Mouse (Mus musculus) forebrain, postnatal 0 days (tissue): ENCODE measurements around the gene Cct2. TPM values are rescaled to one million over a fixed set of nuclear protein-coding genes. Genes with fewer than 3 reads are reported as not detected.

Experiments
- ATAC-seq: fragments of 200-750 bp; cut with Nextera tagmentation; 2 replicates; pipeline ENCODE4 v1.8.0; 2017; ENCODE audit warnings: mild to moderate bottlenecking, moderate library complexity
- DNase-seq: peaks from one replicate; pipeline ENCODE4 v3.0.0-alpha.2; 2015
- H3K27ac ChIP-seq: fragments of 300-500 bp; sonication (generic); 2 replicates; pipeline ENCODE4 v1.5.1; 2014; ENCODE audit warnings: low read depth, mild to moderate bottlenecking, antibody characterized with exemption, low read length, moderate library complexity, mixed read lengths
- H3K27me3 ChIP-seq: fragments of 300-500 bp; sonication (generic); 2 replicates; pipeline ENCODE4 v1.6.1; 2014; ENCODE audit warnings: mild to moderate bottlenecking, low read length, mixed read lengths; ENCODE audit not compliant: insufficient read depth
- H3K36me3 ChIP-seq: fragments of 300-500 bp; sonication (generic); 2 replicates; pipeline ENCODE4 v1.6.1; 2014; ENCODE audit warnings: mild to moderate bottlenecking, moderate library complexity; ENCODE audit not compliant: insufficient read depth
- H3K4me1 ChIP-seq: fragments of 300-500 bp; sonication (generic); 2 replicates; pipeline ENCODE4 v1.6.1; 2014; ENCODE audit warnings: antibody characterized with exemption; ENCODE audit not compliant: insufficient read depth
- H3K4me2 ChIP-seq: fragments of 300-500 bp; sonication (generic); 2 replicates; pipeline ENCODE4 v1.6.1; 2014; ENCODE audit warnings: low read depth, mild to moderate bottlenecking, moderate library complexity
- H3K4me3 ChIP-seq: fragments of 300-500 bp; sonication (generic); 2 replicates; pipeline ENCODE4 v1.5.1; 2014; ENCODE audit warnings: low read depth, low read length, mixed read lengths
- H3K9ac ChIP-seq: fragments of 300-500 bp; sonication (generic); 2 replicates; pipeline ENCODE4 v1.6.1; 2014; ENCODE audit warnings: mild to moderate bottlenecking
- H3K9me3 ChIP-seq: fragments of 300-500 bp; sonication (generic); 2 replicates; pipeline ENCODE4 v1.6.1; 2016; ENCODE audit warnings: low read length
- CTCF ChIP-seq: sonication (generic); IDR thresholded peaks from 2 replicates; pipeline ENCODE4 v1.5.1; 2016; ENCODE audit warnings: antibody characterized with exemption, control low read depth, low read depth
- WGBS: fragments of 180-500 bp; shearing (Covaris S2); extraction: QIAGEN DNeasy Blood & Tissue Kit; methylation state at CpG from one replicate; pipeline ENCODE4 v1.1.7; 2014; 5-methylcytosine and 5-hydroxymethylcytosine counted together
- polyA plus RNA-seq: library from polyadenylated mRNA; unstranded; fragments of >200 nt; fragmentation: Nextera tagmentation; extraction: Ambion mirVana; gene quantifications from 2 replicates; pipeline ENCODE4 v1.2.1, GENCODE M21; 2015
- total RNA-seq: library from RNA; depleted of rRNA; stranded (reverse); fragments of >200 nt; gene quantifications from 2 replicates; pipeline ENCODE4 v1.2.3, GENCODE M21; 2014; rRNA removed

Cct2 gene
- total and polyA plus RNA-seq, 2 experiments from 2014 or later = 249 to 399 TPM

- Histone ChIP-seq H3K9ac (no peak overlapping the region), H3K4me1 (no peaks in the 10 kb centered on the region), H3K4me3 (no peak overlapping the region), H3K4me2 (no peak overlapping the region), H3K9me3 (no peaks in the 10 kb centered on the region), H3K36me3 (no peaks in the 10 kb centered on the region), H3K27ac (no peak overlapping the region), H3K27me3 (no peaks in the 10 kb centered on the region)
- no peak for DNase-seq
- TF ChIP-seq CTCF = no peak
- WGBS = 77% methylated on average over 12 of the region's 12 CpGs
- no peak for ATAC-seq
These were observed 57.7 kb downstream of the Cct2 start for GRCm38 (mm10) chr10:117005707-117006464.

- Histone ChIP-seq H3K4me1 (no peaks in the 10 kb centered on the region), H3K36me3 (no peaks in the 10 kb centered on the region), H3K27ac (no peak overlapping the region), H3K4me3 (no peak overlapping the region), H3K9me3 (no peaks in the 10 kb centered on the region), H3K27me3 (no peaks in the 10 kb centered on the region), H3K9ac (no peak overlapping the region), H3K4me2 (no peak overlapping the region)
- TF ChIP-seq CTCF = no peak
- ATAC-seq (no peak), DNase-seq (no peak)
- WGBS = 81% methylated on average over 5 of the region's 5 CpGs
These were observed 58.9 kb downstream of the Cct2 start for GRCm38 (mm10) chr10:117004695-117005094.

Other genes starting within 250 kb of the Cct2 start
- gene Myrfl, start 166.9 kb downstream of the Cct2 start, total RNA-seq = 0.08 TPM in 1 of 2 replicates, not detected in the other
- gene Myrfl, start 166.9 kb downstream of the Cct2 start, polyA plus RNA-seq = not detected in 2 replicates
- gene Rab3ip, start 113.0 kb downstream of the Cct2 start, total RNA-seq = 80.7 and 125 TPM in 2 replicates
- gene Rab3ip, start 113.0 kb downstream of the Cct2 start, polyA plus RNA-seq = 37.3 and 41.8 TPM in 2 replicates
- not detected in 2 replicates for gene Gm10271, start 91.2 kb downstream of the Cct2 start, total RNA-seq
- gene Gm10271, start 91.2 kb downstream of the Cct2 start, polyA plus RNA-seq = not detected in 2 replicates
- gene Best3, start 77.5 kb downstream of the Cct2 start, total RNA-seq = not detected in 2 replicates
- gene Best3, start 77.5 kb downstream of the Cct2 start, polyA plus RNA-seq = 0.05 and 0.11 TPM in 2 replicates
- not detected in 2 replicates for gene Lrrc10, start 18.5 kb downstream of the Cct2 start, total RNA-seq
- 0.13 TPM in 1 of 2 replicates, not detected in the other for gene Lrrc10, start 18.5 kb downstream of the Cct2 start, polyA plus RNA-seq
- 17.0 and 28.7 TPM in 2 replicates for gene Frs2, start 84.7 kb upstream of the Cct2 start, total RNA-seq
- 11.3 and 17.2 TPM in 2 replicates for gene Frs2, start 84.7 kb upstream of the Cct2 start, polyA plus RNA-seq
- 90.9 and 92.3 TPM in 2 replicates for gene Yeats4, start 160.7 kb upstream of the Cct2 start, total RNA-seq
- gene Yeats4, start 160.7 kb upstream of the Cct2 start, polyA plus RNA-seq = 96.8 and 104 TPM in 2 replicates
- gene 9530003J23Rik, start 174.9 kb upstream of the Cct2 start, total RNA-seq = not detected in 2 replicates
- 0.13 and 0.21 TPM in 2 replicates for gene 9530003J23Rik, start 174.9 kb upstream of the Cct2 start, polyA plus RNA-seq
- 10.2 and 14.2 TPM in 2 replicates for gene Lyz2, start 218.5 kb upstream of the Cct2 start, total RNA-seq
- gene Lyz2, start 218.5 kb upstream of the Cct2 start, polyA plus RNA-seq = 25.6 and 29.5 TPM in 2 replicates
- gene Lyz1, start 229.1 kb upstream of the Cct2 start, total RNA-seq = not detected in 2 replicates
- gene Lyz1, start 229.1 kb upstream of the Cct2 start, polyA plus RNA-seq = 0.16 TPM in 1 of 2 replicates, not detected in the other